Mouse (Mus musculus) cerebellum, adult 2 months (tissue): ENCODE data around the gene Fam166b.

Experiments used
- CTCF ChIP-seq: fragments of 200-500 bp; IDR thresholded peaks from 2 replicates; pipeline ENCODE4 v1.5.1; 2011; ENCODE audit warnings: low read depth, mild to moderate bottlenecking, control low read depth, low read length, moderate library complexity, borderline replicate concordance; ENCODE audit not compliant: insufficient read depth
- POLR2A ChIP-seq: fragments of 200-500 bp; IDR thresholded peaks from 2 replicates; pipeline ENCODE4 v1.6.1; 2011; ENCODE audit warnings: low read length, control low read depth, borderline replicate concordance; ENCODE audit not compliant: insufficient read depth

DNA sequence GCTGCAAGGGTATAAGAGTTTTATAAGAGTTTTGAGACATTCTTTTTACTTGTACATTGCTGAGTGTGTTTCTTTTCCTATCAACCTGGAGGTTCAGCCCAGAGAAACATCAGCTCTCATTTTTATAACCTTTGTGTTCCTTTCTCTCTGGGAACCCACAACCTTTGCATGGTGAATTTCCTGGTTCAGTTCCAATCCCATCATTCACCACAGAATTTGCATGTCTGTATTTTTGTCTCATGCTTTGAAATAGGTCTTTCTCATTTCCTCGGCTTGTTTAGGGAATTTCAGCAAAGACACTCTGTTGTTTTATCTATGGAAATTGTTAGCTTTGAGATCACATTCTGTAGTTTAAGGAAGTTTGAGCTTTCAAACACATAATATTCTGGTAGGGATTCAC, 44.7 kb upstream of the Fam166b start:
- no peak for TF ChIP-seq CTCF
- TF ChIP-seq POLR2A, result no peak
